Mouse (Mus musculus): ENCODE measurements around the gene Vps33a. TPM values are rescaled to one million over a fixed set of nuclear protein-coding genes. Genes with fewer than 3 reads are reported as not detected.

Gene Vps33a
- polyA plus RNA-seq, 1 experiment from 2014 or later: 22.4 TPM

DNA sequence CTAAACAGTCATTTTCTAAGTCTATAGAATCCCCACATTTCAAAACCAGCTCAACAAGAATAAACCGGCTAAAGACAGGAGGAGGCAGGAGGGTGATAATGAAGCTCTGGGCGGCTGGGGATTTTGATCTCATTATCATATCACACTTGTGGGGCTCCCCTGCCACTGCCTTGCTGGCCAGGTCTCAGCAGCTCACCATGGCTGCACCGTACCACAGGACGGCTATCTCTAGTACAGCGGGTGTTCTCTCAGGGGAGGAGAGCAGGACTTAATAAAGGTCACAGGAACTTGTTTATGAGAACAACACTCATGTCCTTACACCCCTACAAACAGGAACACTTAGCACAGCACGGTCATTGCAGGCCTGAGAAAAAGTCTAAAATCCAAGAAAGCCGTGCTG is 17.1 kb downstream of the Vps33a start:
- H3K9ac ChIP-seq (ENCODE audit: low read depth, low read length): no peak overlapping the region
- no peak for ATAC-seq (replicated peaks; ENCODE audit: insufficient number of reproducible peaks, low FRiP score, low TSS enrichment)
- H3K9me3 ChIP-seq (replicated peaks; ENCODE audit: control insufficient read depth, low read length): no peaks in the 10 kb centered on the region
- peaks cover 7% of the 10 kb centered on the region; the same call in 1 of the 2 replicates for H3K36me3 ChIP-seq (ENCODE audit: control insufficient read depth, insufficient read depth, low read length)
- H3K27me3 ChIP-seq (ENCODE audit: control insufficient read depth, insufficient read depth, low read length): no peaks in the 10 kb centered on the region
- no peak overlapping the region for H3K27ac ChIP-seq (ENCODE audit: low read depth, low read length)
- no peaks in the 10 kb centered on the region for H3K4me1 ChIP-seq (ENCODE audit: control insufficient read depth, insufficient read depth, low read length)
- no peak overlapping the region for H3K4me2 ChIP-seq
- 74% methylated on average over 7 of the region's 7 CpGs for WGBS (ENCODE audit: insufficient replicate concordance)
- H3K4me3 ChIP-seq (ENCODE audit: low read depth, low read length): no peak overlapping the region

DNA sequence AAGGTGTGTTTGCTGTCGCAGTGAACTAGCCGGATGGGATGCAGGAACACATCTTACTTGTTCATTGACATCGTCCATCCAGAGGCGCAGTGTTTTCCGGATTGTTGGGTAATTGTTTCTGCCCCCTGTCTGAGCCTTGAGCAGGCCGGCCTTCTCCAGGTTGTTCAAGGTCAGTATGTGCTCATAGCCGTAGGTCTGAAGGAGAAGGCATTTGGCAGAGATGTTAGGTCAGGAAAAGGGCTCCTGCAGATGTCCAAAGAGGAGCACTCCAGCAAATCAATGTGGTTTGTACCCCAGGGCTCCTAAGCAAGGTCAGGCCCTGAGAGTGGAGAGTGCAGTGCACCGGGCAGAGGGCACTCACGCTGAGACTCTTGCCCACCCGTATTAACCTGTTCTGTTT is 39.0 kb downstream of the Vps33a start:
- H3K27ac ChIP-seq (ENCODE audit: low read depth, low read length): no peak overlapping the region

DNA sequence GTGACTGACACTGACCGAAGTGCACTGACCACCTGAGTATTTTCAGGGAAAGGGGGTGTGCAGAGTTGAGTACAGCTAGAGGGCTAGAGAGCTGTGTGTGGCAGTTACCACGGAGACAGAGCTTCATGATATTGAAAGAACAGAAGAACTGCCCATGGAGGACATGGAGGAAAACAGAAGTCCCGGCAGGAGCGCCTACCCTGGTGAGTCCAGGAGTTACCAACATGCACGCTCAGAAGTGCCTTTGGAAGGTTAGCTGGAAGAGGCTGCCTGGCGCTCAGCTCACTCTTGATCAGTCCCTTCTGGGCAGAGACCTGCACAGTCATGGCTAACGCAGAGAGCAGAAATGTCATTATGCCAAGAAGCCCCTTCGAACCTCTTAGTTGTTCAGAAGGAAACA is 42.8 kb downstream of the Vps33a start:
- Histone ChIP-seq H3K4me1 (ENCODE audit: control insufficient read depth, insufficient read depth, low read length) (no peaks in the 10 kb centered on the region), H3K4me3 (ENCODE audit: low read depth, low read length) (no peak overlapping the region), H3K4me2 (no peak overlapping the region), H3K27me3 (ENCODE audit: control insufficient read depth, insufficient read depth, low read length) (no peaks in the 10 kb centered on the region), H3K9me3 (replicated peaks; ENCODE audit: control insufficient read depth, low read length) (no peaks in the 10 kb centered on the region), H3K36me3 (ENCODE audit: control insufficient read depth, insufficient read depth, low read length) (peaks cover 11% of the 10 kb centered on the region), H3K27ac (ENCODE audit: low read depth, low read length) (no peak overlapping the region), H3K9ac (ENCODE audit: low read depth, low read length) (no peak overlapping the region)
- WGBS (ENCODE audit: insufficient replicate concordance): 92% methylated on average over 8 of the region's 8 CpGs
- no peak for ATAC-seq (replicated peaks; ENCODE audit: insufficient number of reproducible peaks, low FRiP score, low TSS enrichment)

More for the DNA sequence above, 39.0 kb downstream of the Vps33a start:
- Histone ChIP-seq H3K4me2 (no peak overlapping the region), H3K9ac (ENCODE audit: low read depth, low read length) (no peak overlapping the region), H3K9me3 (replicated peaks; ENCODE audit: control insufficient read depth, low read length) (no peaks in the 10 kb centered on the region), H3K36me3 (ENCODE audit: control insufficient read depth, insufficient read depth, low read length) (peaks cover 15% of the 10 kb centered on the region), H3K4me1 (ENCODE audit: control insufficient read depth, insufficient read depth, low read length) (no peaks in the 10 kb centered on the region), H3K27me3 (ENCODE audit: control insufficient read depth, insufficient read depth, low read length) (no peaks in the 10 kb centered on the region), H3K4me3 (ENCODE audit: low read depth, low read length) (no peak overlapping the region)
- ATAC-seq (replicated peaks; ENCODE audit: insufficient number of reproducible peaks, low FRiP score, low TSS enrichment): no peak
- 89% methylated on average over 10 of the region's 10 CpGs for WGBS (ENCODE audit: insufficient replicate concordance)

DNA sequence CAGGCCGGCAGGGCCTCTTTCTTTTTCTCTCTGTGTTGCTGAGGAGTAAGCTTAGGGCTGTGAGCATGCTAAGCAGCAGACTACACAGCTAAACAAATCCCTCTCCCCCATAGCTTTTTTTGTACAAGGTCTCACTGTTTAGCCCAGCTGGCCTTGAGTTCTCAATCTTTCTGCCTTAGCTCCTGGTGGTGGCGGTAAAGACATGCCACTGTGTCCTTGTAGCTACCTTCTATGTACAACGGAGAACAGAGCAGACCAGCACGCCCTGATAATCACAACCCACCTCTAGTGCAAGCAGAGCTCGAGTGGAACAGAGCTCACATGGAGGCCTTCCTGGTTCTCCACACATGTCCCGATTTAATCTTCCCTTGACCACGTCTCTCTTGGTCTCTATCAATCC is 44.2 kb downstream of the Vps33a start:
- Histone ChIP-seq H3K36me3 (ENCODE audit: control insufficient read depth, insufficient read depth, low read length) (peaks cover 7% of the 10 kb centered on the region), H3K4me1 (ENCODE audit: control insufficient read depth, insufficient read depth, low read length) (peaks cover 4% of the 10 kb centered on the region), H3K4me2 (no peak overlapping the region), H3K27ac (ENCODE audit: low read depth, low read length) (no peak overlapping the region), H3K9me3 (replicated peaks; ENCODE audit: control insufficient read depth, low read length) (no peaks in the 10 kb centered on the region), H3K9ac (ENCODE audit: low read depth, low read length) (no peak overlapping the region), H3K4me3 (ENCODE audit: low read depth, low read length) (no peak overlapping the region), H3K27me3 (ENCODE audit: control insufficient read depth, insufficient read depth, low read length) (no peaks in the 10 kb centered on the region)
- ATAC-seq (replicated peaks; ENCODE audit: insufficient number of reproducible peaks, low FRiP score, low TSS enrichment): no peak
- WGBS (ENCODE audit: insufficient replicate concordance): 65% methylated on average over 7 of the region's 7 CpGs

DNA sequence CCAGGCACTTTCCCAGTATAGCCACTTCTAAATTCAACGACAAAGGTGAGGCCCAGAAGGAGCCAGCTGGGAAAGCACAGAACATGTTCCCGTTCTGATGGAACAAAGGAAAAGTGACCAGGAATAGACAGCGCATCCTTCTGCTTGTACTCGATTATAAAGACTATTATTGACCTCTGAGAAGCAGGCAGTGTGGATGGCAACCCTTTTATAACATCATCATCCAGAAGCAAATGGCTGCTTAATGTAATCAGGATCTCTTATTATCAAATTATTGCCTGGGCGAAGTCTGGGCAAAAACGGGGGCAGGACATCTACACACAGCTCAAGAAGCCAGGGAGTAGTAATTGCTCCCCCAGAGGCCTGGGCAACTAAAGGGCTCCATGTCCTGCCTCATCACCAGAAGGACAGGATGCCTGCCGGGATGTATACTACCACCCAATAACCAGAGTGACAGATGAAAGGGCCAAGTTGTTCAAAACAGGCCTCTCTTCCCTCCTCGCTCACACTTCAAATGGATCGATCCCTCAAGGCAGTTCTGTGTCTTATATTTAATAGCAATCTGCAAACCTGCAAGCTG is 46.8 kb downstream of the Vps33a start:
- no peak for ATAC-seq (replicated peaks; ENCODE audit: insufficient number of reproducible peaks, low FRiP score, low TSS enrichment)
- Histone ChIP-seq H3K4me1 (ENCODE audit: control insufficient read depth, insufficient read depth, low read length) (peaks cover 12% of the 10 kb centered on the region), H3K27ac (ENCODE audit: low read depth, low read length) (no peak overlapping the region), H3K27me3 (ENCODE audit: control insufficient read depth, insufficient read depth, low read length) (no peaks in the 10 kb centered on the region), H3K36me3 (ENCODE audit: control insufficient read depth, insufficient read depth, low read length) (no peaks in the 10 kb centered on the region), H3K9me3 (replicated peaks; ENCODE audit: control insufficient read depth, low read length) (no peaks in the 10 kb centered on the region), H3K9ac (ENCODE audit: low read depth, low read length) (no peak overlapping the region), H3K4me2 (no peak overlapping the region), H3K4me3 (ENCODE audit: low read depth, low read length) (no peak overlapping the region)
- 87% methylated on average over 9 of the region's 9 CpGs for WGBS (ENCODE audit: insufficient replicate concordance)

DNA sequence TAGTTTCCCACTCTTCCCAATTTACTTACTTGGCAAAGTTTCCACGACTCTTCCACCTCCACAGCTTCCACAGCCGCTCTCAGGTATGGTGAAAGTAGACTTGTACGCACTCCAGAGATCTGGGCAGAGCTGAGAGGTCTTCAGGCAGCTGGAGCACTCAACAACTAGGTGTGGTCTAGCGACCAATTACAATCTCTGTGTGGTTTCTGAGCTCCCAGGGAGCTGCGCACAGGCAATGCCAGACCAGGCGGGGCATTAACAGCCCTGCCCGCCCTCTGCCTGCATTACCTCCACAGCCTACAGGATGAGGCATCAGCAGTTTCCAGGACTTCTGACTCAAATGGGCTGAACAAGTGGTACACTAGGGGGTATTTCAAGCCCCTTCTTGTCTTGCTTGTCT is 47.6 kb downstream of the Vps33a start, which contains the start of gene Gm49027:
Gene Gm49027 (minus strand): TSS at position 208 of the 400 bp plus-strand sequence.
- H3K9ac ChIP-seq (ENCODE audit: low read depth, low read length): no peak within 1 kb of the TSS; the same call in 1 of the 2 replicates
- peak within 1 kb of the TSS; percentile 87 for H3K4me3 ChIP-seq (ENCODE audit: low read depth, low read length)
- WGBS (ENCODE audit: insufficient replicate concordance): 76% methylated on average over 7 of the region's 7 CpGs
- peaks cover 12% of the 10 kb centered on the region for H3K4me1 ChIP-seq (ENCODE audit: control insufficient read depth, insufficient read depth, low read length)
- H3K9me3 ChIP-seq (replicated peaks; ENCODE audit: control insufficient read depth, low read length): no peaks in the 10 kb centered on the region
- H3K36me3 ChIP-seq (ENCODE audit: control insufficient read depth, insufficient read depth, low read length): no peaks in the 10 kb centered on the region
- peak within 1 kb of the TSS; percentile 74 for H3K4me2 ChIP-seq
- no peaks in the 10 kb centered on the region for H3K27me3 ChIP-seq (ENCODE audit: control insufficient read depth, insufficient read depth, low read length)
- ATAC-seq (replicated peaks; ENCODE audit: insufficient number of reproducible peaks, low FRiP score, low TSS enrichment): no peak
- no peak within 1 kb of the TSS for H3K27ac ChIP-seq (ENCODE audit: low read depth, low read length)

DNA sequence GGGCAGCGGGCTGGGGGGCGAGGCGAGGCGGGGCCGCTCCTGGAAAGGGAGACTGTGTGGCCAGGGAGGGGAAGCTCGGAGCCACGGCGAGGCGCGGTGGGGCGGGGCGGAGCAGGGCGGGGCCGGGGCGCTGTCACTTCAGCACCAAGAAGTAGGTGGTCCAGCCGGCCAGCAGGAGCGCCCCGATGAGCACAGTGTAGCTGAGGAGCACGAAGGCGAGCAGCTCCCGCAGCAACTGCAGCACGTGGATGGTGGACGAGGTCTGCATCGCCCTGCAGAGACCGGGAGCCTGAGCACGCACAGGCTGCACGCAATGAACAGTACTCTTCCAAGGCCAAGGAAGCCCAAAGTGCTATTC is 48.5 kb downstream of the Vps33a start:
- no peak overlapping the region for H3K27ac ChIP-seq (ENCODE audit: low read depth, low read length)
- H3K4me2 ChIP-seq: peak overlapping the region; percentile 74
- peaks cover 12% of the 10 kb centered on the region for H3K4me1 ChIP-seq (ENCODE audit: control insufficient read depth, insufficient read depth, low read length)
- H3K9ac ChIP-seq (ENCODE audit: low read depth, low read length): no peak overlapping the region; the same call in 1 of the 2 replicates
- under 1% methylated on average over 25 of the region's 27 CpGs for WGBS (ENCODE audit: insufficient replicate concordance)
- ATAC-seq (replicated peaks; ENCODE audit: insufficient number of reproducible peaks, low FRiP score, low TSS enrichment): peak; percentile 93
- H3K4me3 ChIP-seq (ENCODE audit: low read depth, low read length): peak overlapping the region; percentile 87
- H3K9me3 ChIP-seq (replicated peaks; ENCODE audit: control insufficient read depth, low read length): no peaks in the 10 kb centered on the region
- H3K36me3 ChIP-seq (ENCODE audit: control insufficient read depth, insufficient read depth, low read length): 0 out of 2 replicates have a peak, but pooled peaks cover 2% of the 10 kb centered on the region
- no peaks in the 10 kb centered on the region for H3K27me3 ChIP-seq (ENCODE audit: control insufficient read depth, insufficient read depth, low read length)

DNA sequence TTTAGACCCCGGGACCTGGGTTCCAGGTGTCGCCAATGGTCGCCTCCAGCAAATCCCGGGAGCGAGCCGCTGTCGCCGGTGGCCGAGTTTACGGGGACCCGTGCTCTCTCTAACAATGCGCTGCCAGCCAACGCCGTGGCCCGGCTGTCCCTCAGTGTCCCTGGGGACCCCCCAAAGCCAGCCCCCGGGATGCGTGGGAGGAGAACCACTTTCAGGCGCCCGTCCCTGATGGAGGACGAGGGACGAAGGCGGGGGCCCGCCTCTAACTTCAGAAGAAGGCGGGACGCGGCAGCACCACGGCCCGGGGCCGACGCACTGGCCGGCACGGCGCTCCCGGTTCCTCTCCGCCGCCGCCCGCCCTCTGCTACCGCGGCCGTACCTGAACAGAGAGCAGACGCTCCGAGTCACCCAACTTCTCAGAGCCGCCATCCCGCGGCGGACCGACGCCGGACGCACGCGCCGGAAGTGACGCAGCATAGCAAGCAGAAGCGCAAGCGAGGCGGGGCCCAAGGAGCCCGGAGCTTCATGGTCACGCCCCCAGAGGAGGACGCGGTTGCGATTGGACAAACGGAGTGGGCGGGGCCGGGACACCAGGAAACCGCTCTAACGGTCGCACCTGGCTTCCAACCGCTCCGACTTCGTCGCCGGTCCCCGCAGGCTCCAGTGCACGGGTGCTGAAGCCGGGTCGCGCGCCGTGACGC is 49.0 kb downstream of the Vps33a start, which contains the start of gene Diablo:
Gene Diablo (minus strand): TSS at position 485 of the 701 bp plus-strand sequence.
- ATAC-seq (replicated peaks; ENCODE audit: insufficient number of reproducible peaks, low FRiP score, low TSS enrichment): peak; percentile 96
- WGBS (ENCODE audit: insufficient replicate concordance): under 1% methylated on average over 81 of the region's 82 CpGs

More for the DNA sequence above, 49.0 kb downstream of the Vps33a start, which contains the start of gene Diablo:
- H3K9me3 ChIP-seq (replicated peaks; ENCODE audit: control insufficient read depth, low read length): no peaks in the 10 kb centered on the region
- H3K4me1 ChIP-seq (ENCODE audit: control insufficient read depth, insufficient read depth, low read length): peaks cover 12% of the 10 kb centered on the region
- peak within 1 kb of the TSS; percentile 87 for H3K4me3 ChIP-seq (ENCODE audit: low read depth, low read length)
- H3K27me3 ChIP-seq (ENCODE audit: control insufficient read depth, insufficient read depth, low read length): no peaks in the 10 kb centered on the region
- H3K4me2 ChIP-seq: peak within 1 kb of the TSS; percentile 74
- H3K27ac ChIP-seq (ENCODE audit: low read depth, low read length): peak within 1 kb of the TSS; percentile 54; the same call in 1 of the 2 replicates
- H3K9ac ChIP-seq (ENCODE audit: low read depth, low read length): peak within 1 kb of the TSS; percentile 83
- H3K36me3 ChIP-seq (ENCODE audit: control insufficient read depth, insufficient read depth, low read length): 0 out of 2 replicates have a peak, but pooled peaks cover 2% of the 10 kb centered on the region
